Mouse (Mus musculus): ENCODE data around the gene Pfn5. TPM values are rescaled to one million over a fixed set of nuclear protein-coding genes. Genes with fewer than 3 reads are reported as not detected.

The Pfn5 gene
- not detected in 2 replicates for polyA plus RNA-seq (2012; ENCODE audit: low replicate concordance)

GRCm38 (mm10) chrX:95557887-95558286 lies at the start of gene Pfn5, which contains the start of gene Asb12:
TSS of gene Pfn5 (plus strand) at chrX:95558104.
TSS of gene Asb12 (minus strand) at chrX:95557987.

Other genes with a start within 250 kb of the Pfn5 start
- gene Amer1, start 113.2 kb upstream of the Pfn5 start, polyA plus RNA-seq (2012; ENCODE audit: low replicate concordance) = 0.28 and 0.93 TPM in 2 replicates
- not detected in 2 replicates for gene Asb12, start 117 bp upstream of the Pfn5 start, polyA plus RNA-seq (2012; ENCODE audit: low replicate concordance)
- gene Zc4h2, start 100.4 kb downstream of the Pfn5 start, polyA plus RNA-seq (2012; ENCODE audit: low replicate concordance) = 0.26 and 0.33 TPM in 2 replicates
- gene Zc3h12b, start 153.6 kb downstream of the Pfn5 start, polyA plus RNA-seq (2012; ENCODE audit: low replicate concordance) = 0.13 and 0.27 TPM in 2 replicates

Data from hematopoietic multipotent progenitor cell, adult 10-12 weeks (in vitro differentiated cells).